Mouse (Mus musculus) T-helper 17 cell (primary cell): ENCODE measurements around the gene Gm21988.

Experiments
- in situ Hi-C, 2 experiments: fragments of 300-600 bp; cut with MboI, MseI; formaldehyde crosslinking; loops; 1 replicate in 1 of 2; 2 replicates in 1 of 2; pipeline ENCODE4 v1.15.1; 2025; ENCODE audit warnings: high pct_unique_total_duplicates in 2 of 2

Gm21988 gene

GRCm38 (mm10) chr11:70239541-70240279, at the start of gene Gm21988, which contains the start of gene Rnasek:
Gene Gm21988 (minus strand): TSS chr11:70239830.
Gene Rnasek (minus strand): TSS chr11:70239842.
- in situ Hi-C loops = no loop called here

GRCm38 (mm10) chr11:70289236-70289635, 49.6 kb upstream of the Gm21988 start:
- in situ Hi-C loops = no loop called here

DNA sequence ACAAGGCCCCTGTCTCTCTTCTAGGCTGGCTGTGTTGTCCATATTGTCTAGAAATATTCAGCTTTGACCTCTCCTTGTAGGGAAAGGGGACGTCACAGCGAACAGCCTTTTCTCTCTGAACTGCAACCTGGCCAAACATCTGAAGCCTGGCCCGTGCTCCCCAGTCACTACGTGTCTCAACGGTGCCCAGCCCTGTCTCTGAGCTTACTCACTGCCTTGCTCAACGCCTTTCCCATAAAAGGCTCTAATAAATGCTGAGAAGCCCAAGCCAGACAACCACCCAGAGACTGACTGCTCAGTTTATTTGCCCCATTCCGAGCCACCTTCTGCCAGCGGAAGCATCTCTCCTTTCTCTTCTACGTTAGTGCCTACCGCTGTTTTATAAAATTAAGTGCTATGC, 48.5 kb upstream of the Gm21988 start:
- in situ Hi-C loops = no loop called here

GRCm38 (mm10) chr11:70285686-70286085, 46.1 kb upstream of the Gm21988 start:
- in situ Hi-C loops = no loop called here

DNA sequence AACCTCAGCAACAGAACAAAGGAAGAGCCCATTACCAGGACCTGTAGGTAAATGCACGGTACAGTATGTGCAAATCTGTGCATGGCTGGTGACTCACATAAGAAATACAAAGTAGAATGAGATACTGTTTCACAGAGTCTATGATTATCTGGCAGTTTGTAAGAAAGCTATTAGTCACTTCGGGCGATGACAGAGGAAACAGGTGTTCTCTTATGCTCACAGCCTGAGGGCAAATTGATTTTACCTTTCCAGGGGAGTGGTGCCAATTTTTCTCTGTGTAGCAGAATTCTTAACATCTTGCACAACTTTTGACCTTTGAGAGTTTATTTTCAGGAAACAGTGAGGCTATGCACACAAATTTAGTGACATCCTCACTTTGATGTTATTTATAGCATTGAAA, 45.1 kb upstream of the Gm21988 start:
- in situ Hi-C loops = no loop called here

- in situ Hi-C loops = no loop called here
Observed at GRCm38 (mm10) chr11:70283666-70284065, 44.0 kb upstream of the Gm21988 start.

DNA sequence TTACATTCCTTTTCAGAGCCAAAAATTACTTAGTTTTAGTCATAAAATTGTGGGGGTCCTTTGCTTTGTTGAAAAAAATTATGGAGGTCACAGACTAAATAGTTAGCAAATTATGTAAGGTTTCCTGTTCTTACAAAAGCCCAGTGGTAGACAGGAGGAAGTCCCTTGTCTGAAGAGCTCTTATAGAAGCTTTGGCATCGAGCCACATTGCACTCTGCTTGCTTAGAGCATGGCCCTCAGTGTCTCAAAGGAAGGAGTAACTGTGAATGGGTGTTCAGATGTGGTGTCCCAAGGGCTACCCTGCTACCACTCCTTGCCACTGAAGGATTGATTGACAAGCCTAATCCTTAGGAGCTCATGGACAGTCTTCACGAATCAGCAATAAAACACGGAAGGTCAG, 40.8 kb upstream of the Gm21988 start:
- in situ Hi-C loops = no loop called here

DNA sequence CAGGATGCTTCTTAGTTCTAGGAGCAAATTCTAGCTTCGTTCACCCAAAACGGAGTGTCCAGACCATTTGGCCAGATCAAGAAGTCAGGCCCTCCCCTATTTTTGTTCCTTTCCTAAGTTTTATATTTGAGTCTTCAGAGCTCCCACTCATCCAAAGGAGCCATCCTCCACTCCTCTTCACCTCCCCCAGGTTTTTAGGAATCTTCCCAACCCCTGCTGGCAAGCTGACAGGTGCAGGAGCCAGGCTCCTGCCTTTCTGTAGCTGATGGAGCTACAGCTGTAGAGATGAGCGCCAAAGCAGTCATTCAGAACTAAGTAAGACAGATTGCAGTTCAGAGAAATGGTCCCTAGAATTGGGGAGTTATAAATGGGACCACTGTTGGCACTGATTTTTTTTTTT, 39.3 kb upstream of the Gm21988 start:
- in situ Hi-C loops = no loop called here

- in situ Hi-C loops = no loop called here
Observed at GRCm38 (mm10) chr11:70271641-70272040, 32.0 kb upstream of the Gm21988 start.

GRCm38 (mm10) chr11:70266405-70266804, 26.8 kb upstream of the Gm21988 start:
- in situ Hi-C loops = no loop called here

DNA sequence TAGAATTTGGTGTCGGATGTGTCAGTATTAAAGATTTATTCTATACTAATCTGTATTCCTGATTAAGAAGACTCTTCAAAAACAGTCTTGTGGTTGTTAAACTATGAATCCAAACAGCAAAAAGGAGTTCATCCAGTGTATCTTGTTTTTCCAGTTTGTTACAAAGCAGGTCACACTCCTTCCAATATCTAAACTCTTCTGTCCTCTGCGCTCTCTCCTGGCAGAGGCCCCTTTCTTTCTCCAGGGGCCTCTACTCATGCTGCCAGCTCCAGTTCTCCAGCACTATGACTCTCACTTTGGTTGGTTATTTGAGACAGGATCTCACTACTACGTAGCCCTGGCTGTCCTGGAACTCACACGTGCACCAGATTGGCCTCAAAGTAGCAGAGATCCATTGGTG, 26.2 kb upstream of the Gm21988 start:
- in situ Hi-C loops = no loop called here

GRCm38 (mm10) chr11:70265252-70265651, 25.6 kb upstream of the Gm21988 start:
- in situ Hi-C loops = no loop called here

DNA sequence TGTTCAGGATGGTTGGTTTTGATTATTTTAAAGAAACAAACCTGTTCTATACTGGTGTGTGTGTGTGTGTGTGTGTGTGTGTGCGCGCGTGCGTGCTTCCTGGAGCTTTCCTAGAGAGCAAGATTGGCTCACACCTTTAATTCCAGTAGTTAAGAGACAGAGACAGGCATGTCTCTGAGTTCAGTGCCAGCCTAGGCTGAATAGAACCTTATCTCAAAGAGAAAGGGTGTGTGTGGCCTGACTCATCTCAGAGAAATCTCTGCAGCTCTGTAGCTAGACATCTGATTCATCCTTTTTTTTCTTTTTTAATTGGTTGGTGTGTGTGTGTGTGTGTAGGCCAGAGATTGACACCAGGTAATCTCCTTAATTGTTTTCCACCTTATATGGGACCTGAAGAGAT, 19.4 kb upstream of the Gm21988 start:
- in situ Hi-C loops = no loop called here

DNA sequence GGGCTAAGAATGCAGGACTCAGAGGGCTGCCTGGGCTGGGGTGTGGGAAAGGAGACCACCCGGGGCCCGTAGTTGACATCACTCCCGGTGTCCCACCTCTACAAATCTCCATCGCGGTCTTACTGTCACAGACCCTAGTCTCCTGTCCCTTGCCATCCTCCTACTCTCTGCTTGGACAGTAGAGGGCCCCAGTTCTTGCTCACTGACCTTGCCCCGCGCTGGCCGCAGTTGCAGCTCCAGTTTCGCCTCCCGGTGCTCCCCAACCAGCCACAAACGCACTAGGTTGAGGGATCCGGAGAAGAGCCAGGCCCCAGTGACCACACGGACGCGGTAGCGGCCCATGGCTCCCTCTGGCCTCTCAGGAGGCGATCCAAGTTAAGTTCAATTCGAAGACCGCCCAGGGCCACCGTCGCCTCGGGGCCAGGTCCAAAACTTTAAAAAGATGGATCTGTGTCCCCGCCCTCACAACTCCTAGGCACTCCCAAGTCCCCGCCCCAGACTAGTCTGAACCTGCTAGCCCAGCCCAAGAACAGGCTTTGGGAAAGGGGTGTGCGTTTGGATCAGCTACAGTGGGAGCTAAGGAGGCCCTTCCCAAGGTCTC, 15.4 kb upstream of the Gm21988 start, which contains the start of gene Alox12:
Alox12 (minus strand) TSS at position 423 of the 601 bp plus-strand sequence.
- in situ Hi-C loops = loop anchor here in 1 of 2 experiments (5.0 kb wide), 1 partner anchor 62 kb away; no protein-coding TSS in a partner anchor

DNA sequence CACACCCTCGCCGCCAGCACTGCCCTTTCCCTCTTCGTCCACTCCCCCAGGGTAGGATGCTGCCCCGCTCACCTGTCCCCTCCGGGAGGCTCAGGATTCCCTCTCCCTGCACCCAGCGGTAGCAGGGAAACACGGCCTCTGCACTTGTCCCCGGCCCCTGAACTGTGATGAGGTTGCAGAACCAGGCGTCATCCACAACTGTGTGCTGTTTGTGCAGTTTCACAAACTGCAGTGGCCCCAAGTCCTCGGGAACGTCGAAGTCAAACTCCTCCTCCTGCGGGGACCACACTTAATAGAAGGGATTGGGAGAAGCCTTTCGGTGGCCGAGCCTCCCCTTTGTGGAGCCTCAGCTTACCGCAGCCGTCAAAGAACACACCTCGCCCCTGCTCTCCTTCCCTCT, 14.7 kb upstream of the Gm21988 start:
- in situ Hi-C loops = loop anchor here in 1 of 2 experiments (5.0 kb wide), 1 partner anchor 63 kb away; no protein-coding TSS in a partner anchor

DNA sequence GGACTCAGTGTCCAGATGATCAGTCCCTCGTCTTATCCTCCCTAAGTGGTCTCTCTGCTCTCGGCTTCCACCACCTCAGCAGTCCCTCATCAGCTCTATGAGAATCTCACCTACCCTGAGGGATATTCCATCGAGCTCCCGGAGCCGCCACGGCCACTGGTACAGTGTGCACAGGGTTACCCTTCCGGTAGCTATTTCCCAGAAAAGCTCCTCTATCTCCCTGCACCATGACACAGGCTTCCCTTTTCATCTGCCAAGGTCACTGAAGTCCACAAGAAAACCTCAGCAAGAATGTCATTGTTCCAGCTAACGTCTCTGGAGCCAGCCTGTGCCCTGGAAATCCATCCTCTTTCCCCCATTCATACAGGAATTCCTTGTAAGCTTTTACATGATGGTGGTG, 12.2 kb upstream of the Gm21988 start:
- in situ Hi-C loops = loop anchor here in 1 of 2 experiments (5.0 kb wide), 1 partner anchor 65 kb away; no protein-coding TSS in a partner anchor

- in situ Hi-C loops = loop anchor here in 1 of 2 experiments (5.0 kb wide), 1 partner anchor 67 kb away; no protein-coding TSS in a partner anchor
Observed at GRCm38 (mm10) chr11:70250150-70250549, 10.5 kb upstream of the Gm21988 start.

DNA sequence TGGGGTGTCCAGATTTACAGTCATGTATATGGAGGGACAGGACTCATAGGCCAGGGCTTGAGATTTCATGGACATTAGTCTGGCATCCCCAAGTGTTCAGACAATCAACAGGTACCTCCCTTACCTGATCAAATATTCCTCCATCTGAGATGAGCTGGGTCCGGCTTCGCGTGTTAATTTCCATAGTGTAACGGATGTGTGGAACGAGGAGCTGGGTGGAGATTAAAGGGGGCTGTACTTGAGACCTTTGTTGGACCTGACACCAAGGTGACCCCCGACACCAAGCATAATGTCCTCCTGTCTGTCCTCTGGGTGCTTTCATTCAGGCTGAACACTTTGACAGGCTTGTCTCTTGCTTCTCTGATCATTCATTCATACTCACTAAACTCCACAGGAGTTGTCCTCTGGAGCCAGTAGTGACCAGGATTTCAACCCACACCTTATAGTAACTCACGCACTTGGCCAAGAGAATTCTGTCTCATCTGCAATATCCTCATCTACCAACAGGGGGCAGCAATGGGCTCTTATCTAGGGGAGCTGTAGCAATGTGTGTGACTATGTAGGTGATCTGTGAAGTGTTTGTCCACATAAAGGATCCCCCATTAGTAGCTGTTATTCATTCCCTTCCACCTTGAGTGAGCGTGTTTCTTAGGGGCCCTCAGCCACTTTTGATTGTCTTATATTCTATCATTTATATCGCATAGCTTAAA, 7.7 kb upstream of the Gm21988 start:
- in situ Hi-C loops = no loop called here

GRCm38 (mm10) chr11:70242591-70242990, 3.0 kb upstream of the Gm21988 start:
- in situ Hi-C loops = no loop called here

- in situ Hi-C loops = no loop called here
Observed at GRCm38 (mm10) chr11:70238591-70239440, 814 bp downstream of the Gm21988 start.

GRCm38 (mm10) chr11:70237457-70238167, 2.0 kb downstream of the Gm21988 start, which contains the start of gene 0610010K14Rik:
Gene 0610010K14Rik (minus strand): TSS chr11:70237914.
- in situ Hi-C loops = no loop called here
